Mouse (Mus musculus) myocyte (in vitro differentiated cells): ENCODE results near the gene Noct.

Experiments used
- E2F4 ChIP-seq: IDR thresholded peaks from one replicate; pipeline ENCODE4 v1.6.1; 2011; ENCODE audit warnings: mild to moderate bottlenecking, control low read depth, moderate library complexity; ENCODE audit not compliant: insufficient read depth
- MAX ChIP-seq: IDR thresholded peaks from one replicate; pipeline ENCODE4 v1.6.1; 2011; ENCODE audit warnings: low read depth, mild to moderate bottlenecking, control low read depth
- POLR2A ChIP-seq: IDR thresholded peaks from one replicate; pipeline ENCODE4 v1.6.1; 2011; ENCODE audit warnings: low read depth, mild to moderate bottlenecking, control low read depth, moderate library complexity; ENCODE audit not compliant: insufficient read length

GRCm38 (mm10) chr3:51256450-51256849 lies 32.2 kb downstream of the Noct start:
- TF ChIP-seq MAX (no peak), POLR2A (no peak), E2F4 (no peak)
